Mouse (Mus musculus) Patski (cell line): ENCODE results near the gene Asb7. TPM values are rescaled to one million over a fixed set of nuclear protein-coding genes. Genes with fewer than 3 reads are reported as not detected.

Source experiments
- ATAC-seq: fragments of 100-300 bp; one replicate; pipeline ENCODE4 v1.8.0; 2021
- CTCF ChIA-PET: fragments of 350-600 bp; sonication (Branson Sonifier 250); formaldehyde crosslinking; loops from one replicate; lab custom pipeline; 2022; ENCODE audit warnings: inconsistent platforms; lab: Charles Lee
- POLR2A ChIA-PET: fragments of 350-600 bp; sonication (Branson Sonifier 250); formaldehyde crosslinking; loops from one replicate; lab custom pipeline; 2022; ENCODE audit warnings: antibody characterized with exemption, inconsistent platforms; lab: Charles Lee
- DNase-seq: peaks from one replicate; pipeline ENCODE4 v3.0.0-alpha.2; 2011; ENCODE audit warnings: low read depth, low spot score
- H3K27me3 ChIP-seq: fragments of 371-371 bp; one replicate; pipeline ENCODE4 v1.5.1; 2021
- CTCF ChIP-seq: fragments of 100-300 bp; IDR thresholded peaks from one replicate; pipeline ENCODE4 v1.5.1; 2021
- in situ Hi-C: fragments of 300-500 bp; cut with MboI; formaldehyde crosslinking; loops from 3 replicates; pipeline ENCODE4 v1.11.1; 2018; ENCODE audit warnings: low pct_unique_long_range_greater_than_20kb, mixed read lengths
- polyA plus RNA-seq: library from polyadenylated mRNA; unstranded; gene quantifications from one replicate; pipeline ENCODE4 v1.2.3, GENCODE M21; 2021

Gene Asb7
- polyA plus RNA-seq, 1 experiment from 2014 or later, result 10.9 TPM

DNA sequence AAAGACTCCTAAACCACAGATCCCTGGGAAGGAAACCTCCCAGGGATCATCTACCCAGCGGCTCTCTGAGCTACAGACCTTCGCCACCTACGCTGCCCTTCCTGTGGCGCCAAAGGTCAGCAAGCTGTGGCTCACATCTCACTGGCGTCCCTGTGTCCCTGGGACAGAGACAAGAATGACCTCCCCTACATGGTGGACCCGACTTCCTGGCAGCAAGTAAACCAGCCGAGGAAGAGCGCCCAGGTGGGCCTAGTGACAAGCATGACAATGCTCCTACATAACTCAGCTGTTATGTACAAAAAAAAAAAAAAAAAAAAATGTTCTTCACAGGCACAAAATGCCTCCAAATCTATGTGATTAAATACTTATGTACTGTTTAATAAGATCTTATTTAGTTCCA is 28.4 kb downstream of the Asb7 start:
- no peaks in the 10 kb centered on the region for H3K27me3 ChIP-seq
- POLR2A ChIA-PET, result no interaction called here
- in situ Hi-C loops, result loop anchor here (5.0 to 10.0 kb wide), 2 partner anchors 249 to 556 kb away; partner anchors contain the start of gene Chsy1
- no peak for DNase-seq
- no peak for ATAC-seq
- TF ChIP-seq CTCF, result no peak
- CTCF ChIA-PET, result interaction anchor here (0.8 to 6.5 kb wide), 23 partner anchors 11 to 366 kb away, joined by 3 to 121 read pairs (median 5); partner anchors contain the start of gene Lrrk1

DNA sequence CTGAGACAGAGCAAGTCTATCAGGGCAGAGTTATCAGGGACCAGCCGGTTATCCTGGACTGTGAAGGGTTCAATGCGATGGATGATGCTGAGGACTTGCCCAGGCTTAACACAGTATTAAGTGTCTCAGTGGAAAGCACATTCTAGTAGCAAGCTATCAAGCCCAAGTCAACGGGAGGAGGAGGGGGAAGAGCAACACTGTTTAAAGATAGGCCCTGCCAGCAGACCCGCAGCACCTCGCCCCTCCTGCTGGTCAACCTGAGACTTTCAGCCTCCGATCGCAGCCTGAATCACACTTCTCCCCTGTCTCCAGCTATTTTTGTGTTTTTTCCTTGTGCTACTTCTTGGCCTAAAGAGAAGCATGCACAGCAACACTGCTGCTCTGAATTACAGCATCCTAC is 29.1 kb downstream of the Asb7 start:
- ChIA-PET POLR2A (no interaction called here), CTCF (interaction anchor here (1.7 to 6.5 kb wide), 6 partner anchors 12 to 271 kb away, joined by 3 to 121 read pairs (median 15); partner anchors contain the start of gene Lrrk1)
- in situ Hi-C loops, result loop anchor here (5.0 to 10.0 kb wide), 2 partner anchors 248 to 555 kb away; partner anchors contain the start of gene Chsy1
- no peak for TF ChIP-seq CTCF
- H3K27me3 ChIP-seq, result no peaks in the 10 kb centered on the region
- ATAC-seq (no peak), DNase-seq (no peak)

DNA sequence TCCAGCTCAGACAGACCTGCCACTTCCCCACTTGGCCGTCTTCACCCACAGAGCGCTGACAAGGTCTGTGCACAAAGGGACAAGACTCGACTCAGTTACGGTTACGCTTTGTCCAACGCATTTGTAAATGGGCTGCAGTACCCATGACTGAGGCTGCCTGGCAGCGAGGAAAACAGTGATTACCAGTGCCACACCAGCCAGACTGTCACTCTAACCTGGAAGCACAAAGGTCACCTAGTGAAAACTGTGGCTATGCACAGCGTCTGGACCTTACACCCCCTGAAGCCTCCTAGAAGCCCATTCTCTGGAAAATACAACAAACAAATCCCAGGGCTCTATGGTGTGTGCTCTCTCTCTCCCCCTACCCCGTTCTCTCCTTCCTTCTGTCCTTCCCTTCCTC is 33.9 kb downstream of the Asb7 start:
- TF ChIP-seq CTCF, result no peak
- ChIA-PET CTCF (interaction anchor here (1.9 to 3.7 kb wide), 3 partner anchors 217 to 221 kb away, joined by 4 to 16 read pairs (median 13); no protein-coding TSS in a partner anchor), POLR2A (interaction anchor here (0.6 kb wide), 1 partner anchor 35 kb away, joined by 3 read pairs; no protein-coding TSS in a partner anchor)
- in situ Hi-C loops, result loop anchor here (10.0 kb wide), 1 partner anchor 221 kb away; no protein-coding TSS in a partner anchor
- no peak for ATAC-seq
- no peaks in the 10 kb centered on the region for H3K27me3 ChIP-seq
- no peak for DNase-seq

DNA sequence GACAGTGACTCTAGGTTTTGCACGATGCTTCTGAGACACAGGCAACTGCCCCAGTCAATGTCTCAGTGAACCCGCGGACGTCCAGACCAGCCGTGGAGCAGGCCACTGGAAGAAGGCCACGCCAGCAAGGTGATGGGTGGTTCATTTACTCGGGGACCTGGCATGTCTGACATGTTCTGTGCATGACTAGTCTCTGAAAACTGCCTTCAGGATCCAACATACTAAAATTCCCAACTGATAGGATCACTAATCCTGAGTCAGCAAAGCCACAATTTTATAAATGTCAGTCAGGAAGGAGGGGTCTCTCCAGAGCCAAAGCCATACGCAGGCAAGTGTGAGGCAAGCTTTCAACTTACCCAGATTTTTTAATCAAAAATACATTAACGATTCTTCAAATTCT is 35.8 kb downstream of the Asb7 start:
- H3K27me3 ChIP-seq, result no peaks in the 10 kb centered on the region
- ATAC-seq, result no peak
- no peak for TF ChIP-seq CTCF
- POLR2A ChIA-PET, result no interaction called here
- in situ Hi-C loops, result loop anchor here (10.0 kb wide), 1 partner anchor 219 kb away; no protein-coding TSS in a partner anchor
- CTCF ChIA-PET, result interaction anchor here (1.3 to 2.8 kb wide), 3 partner anchors 13 to 275 kb away, joined by 3 to 13 read pairs (median 3); no protein-coding TSS in a partner anchor
- no peak for DNase-seq

DNA sequence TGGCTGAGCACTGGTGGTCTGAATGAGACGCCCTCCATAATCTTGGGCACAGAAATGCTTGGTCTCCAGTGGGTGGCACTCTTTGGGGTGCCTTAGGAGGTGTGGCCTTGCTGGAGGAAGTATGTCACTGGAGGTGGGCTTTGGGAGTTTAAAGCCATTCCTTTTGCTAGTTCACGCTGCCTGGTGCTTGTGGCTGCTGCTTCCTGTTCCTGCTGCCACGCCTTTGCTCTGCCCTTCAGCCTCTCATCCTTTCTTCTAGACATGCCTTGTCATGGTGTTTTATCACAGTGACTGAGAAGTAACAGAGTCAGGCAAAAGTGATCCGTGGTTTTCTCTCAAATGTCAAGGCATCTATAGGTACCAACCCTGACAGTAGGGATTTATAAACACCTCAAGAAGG is 37.2 kb downstream of the Asb7 start:
- no peak for ATAC-seq
- no peak for DNase-seq
- POLR2A ChIA-PET, result no interaction called here
- in situ Hi-C loops, result loop anchor here (10.0 kb wide), 1 partner anchor 217 kb away; no protein-coding TSS in a partner anchor
- TF ChIP-seq CTCF, result no peak
- H3K27me3 ChIP-seq, result no peaks in the 10 kb centered on the region
- CTCF ChIA-PET, result no interaction called here

DNA sequence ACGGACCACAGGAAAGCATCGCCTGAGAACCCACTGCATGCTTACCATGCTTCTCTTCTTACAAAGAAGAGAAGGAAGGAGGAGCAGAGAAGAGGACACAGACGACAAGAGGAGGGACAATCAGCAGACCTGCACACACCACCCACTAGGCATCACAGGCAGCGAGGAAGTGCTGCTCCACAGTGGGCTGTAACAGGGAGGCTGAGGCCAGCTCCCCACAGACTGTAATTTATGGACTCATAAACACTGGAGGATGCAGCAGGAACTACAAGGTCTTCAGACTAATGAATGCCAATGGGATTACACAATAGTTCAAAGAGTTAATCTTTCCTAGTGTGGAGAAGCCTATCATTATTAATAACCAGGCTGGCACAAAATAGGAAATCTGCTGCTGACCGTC is 38.5 kb downstream of the Asb7 start:
- no peak for TF ChIP-seq CTCF
- DNase-seq (no peak), ATAC-seq (no peak)
- POLR2A ChIA-PET, result no interaction called here
- CTCF ChIA-PET, result no interaction called here
- H3K27me3 ChIP-seq, result no peaks in the 10 kb centered on the region
- in situ Hi-C loops, result loop anchor here (10.0 kb wide), 1 partner anchor 216 kb away; no protein-coding TSS in a partner anchor

DNA sequence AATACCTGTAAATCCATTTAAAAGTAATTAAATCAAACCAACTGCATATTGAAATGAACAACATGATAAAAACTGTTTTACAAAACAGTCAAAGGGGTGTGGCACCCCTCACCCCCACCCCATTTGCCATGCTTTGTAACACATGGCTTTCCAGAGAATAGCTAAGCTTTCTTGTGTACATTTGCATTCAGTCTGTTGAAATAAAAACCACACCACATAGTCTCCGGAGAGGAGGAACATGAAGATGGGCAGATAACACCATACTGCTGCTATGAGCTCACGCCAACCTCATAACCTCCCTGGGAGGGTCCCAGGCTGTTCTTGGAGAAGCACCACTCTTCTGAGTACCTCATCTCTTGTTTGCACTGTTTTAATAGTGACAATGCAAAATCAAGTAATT is 40.2 kb downstream of the Asb7 start:
- no peak for DNase-seq
- in situ Hi-C loops, result no loop called here
- no peak for ATAC-seq
- no peaks in the 10 kb centered on the region for H3K27me3 ChIP-seq
- TF ChIP-seq CTCF, result no peak
- ChIA-PET POLR2A (no interaction called here), CTCF (interaction anchor here (1.8 kb wide), 1 partner anchor 13 kb away, joined by 9 read pairs; no protein-coding TSS in a partner anchor)

DNA sequence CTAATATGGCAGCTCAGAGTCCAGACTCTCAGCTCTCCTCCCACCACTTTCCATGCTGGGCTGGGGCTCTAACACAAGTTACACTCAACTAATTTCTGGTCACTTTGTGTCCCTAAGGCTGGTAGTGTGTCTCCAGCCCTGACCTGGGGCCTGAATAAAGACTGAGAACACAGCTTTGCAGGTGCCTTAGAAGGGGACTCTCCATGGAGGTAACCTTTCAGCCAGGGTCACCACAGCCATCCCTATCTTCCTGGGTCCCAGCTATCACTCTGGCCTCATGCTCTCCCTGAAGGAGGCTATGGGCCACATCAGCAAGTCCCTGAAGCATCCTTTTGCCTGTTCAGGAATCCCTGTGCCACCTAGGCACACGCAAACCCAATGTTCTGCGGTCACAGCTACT is 43.7 kb downstream of the Asb7 start:
- no peak for ATAC-seq
- TF ChIP-seq CTCF, result no peak
- in situ Hi-C loops, result no loop called here
- DNase-seq, result no peak
- no peaks in the 10 kb centered on the region for H3K27me3 ChIP-seq
- CTCF ChIA-PET, result no interaction called here
- POLR2A ChIA-PET, result no interaction called here

DNA sequence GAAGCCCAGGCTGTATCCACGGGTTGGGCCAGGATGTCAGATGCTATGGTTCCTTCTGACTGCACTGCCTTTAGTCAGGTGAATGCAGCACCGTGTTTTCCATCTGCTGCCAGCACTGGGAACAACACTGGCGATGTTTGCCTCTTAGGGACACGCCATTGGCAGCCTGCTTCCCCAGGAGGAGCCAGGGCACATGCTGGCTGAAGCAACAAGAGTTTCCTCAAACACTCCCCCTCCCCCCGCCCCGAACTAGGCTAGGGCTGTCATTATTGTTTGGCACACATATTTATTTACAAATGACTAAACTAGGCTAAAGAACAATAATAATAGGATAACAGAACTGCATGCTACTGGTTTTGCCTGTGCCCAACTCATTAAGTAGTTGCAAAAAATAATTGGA is 56.0 kb downstream of the Asb7 start:
- no peaks in the 10 kb centered on the region for H3K27me3 ChIP-seq
- in situ Hi-C loops, result no loop called here
- ChIA-PET POLR2A (no interaction called here), CTCF (no interaction called here)
- no peak for TF ChIP-seq CTCF
- ATAC-seq, result no peak
- DNase-seq, result no peak

DNA sequence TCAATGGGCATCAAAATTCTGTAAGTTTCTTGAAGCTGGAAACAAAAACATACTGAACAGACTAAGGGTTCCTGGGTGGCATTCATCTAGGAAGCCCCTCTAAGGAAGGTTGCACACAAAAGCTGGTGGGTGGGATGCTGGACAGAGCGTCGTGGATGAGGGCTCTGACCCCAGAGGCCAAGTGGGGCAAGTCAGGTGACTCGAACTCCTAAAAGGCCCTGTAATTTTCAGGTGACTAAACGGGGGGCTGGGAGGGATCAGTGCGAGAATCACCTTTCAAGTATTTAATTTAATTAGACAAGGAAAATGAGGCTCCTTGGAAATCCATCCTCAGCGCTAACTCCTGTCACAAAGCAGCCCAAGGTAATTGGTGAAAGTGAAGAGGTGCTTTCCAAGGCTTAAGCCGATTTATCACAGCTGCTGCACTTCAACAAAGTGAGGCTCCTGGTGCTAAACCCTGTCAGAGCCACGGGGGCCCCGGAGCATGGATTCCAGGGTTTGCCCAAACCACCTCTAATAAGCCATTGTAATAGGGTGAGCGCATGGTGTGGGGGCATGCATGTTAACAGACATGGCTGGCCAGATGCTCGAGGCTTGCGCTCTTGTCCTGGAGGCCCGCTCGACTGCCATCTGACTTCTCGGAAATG is 59.1 kb downstream of the Asb7 start:
- POLR2A ChIA-PET, result no interaction called here

DNA sequence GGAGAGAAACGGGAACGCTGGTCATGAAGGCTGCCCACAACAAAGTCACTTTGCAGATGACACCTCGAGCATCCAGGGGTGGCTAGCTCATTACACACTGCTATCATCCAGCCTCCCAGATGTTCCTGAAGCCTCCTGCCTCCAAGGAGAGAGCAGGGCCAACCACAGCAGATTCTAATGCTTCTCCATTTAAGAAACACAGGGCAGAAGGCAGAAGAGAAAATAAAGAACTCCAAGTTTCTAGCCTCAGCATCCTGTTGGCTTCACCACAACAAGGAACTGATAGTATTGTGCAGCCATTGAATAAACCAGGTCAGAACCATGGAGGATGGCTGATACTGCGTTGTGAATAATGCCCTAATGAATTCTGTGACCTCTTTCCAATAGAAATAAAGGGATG is 60.0 kb downstream of the Asb7 start:
- ChIA-PET POLR2A (no interaction called here), CTCF (interaction anchor here (1.3 kb wide), 1 partner anchor 8 kb away, joined by 3 read pairs; no protein-coding TSS in a partner anchor)
- H3K27me3 ChIP-seq, result no peaks in the 10 kb centered on the region
- in situ Hi-C loops, result no loop called here
- TF ChIP-seq CTCF, result no peak
- DNase-seq (no peak), ATAC-seq (no peak)

More for the DNA sequence above, 59.1 kb downstream of the Asb7 start:
- in situ Hi-C loops, result no loop called here
- CTCF ChIA-PET, result interaction anchor here (1.3 kb wide), 1 partner anchor 8 kb away, joined by 3 read pairs; no protein-coding TSS in a partner anchor
- no peak for DNase-seq
- no peak for TF ChIP-seq CTCF
- H3K27me3 ChIP-seq, result no peaks in the 10 kb centered on the region
- ATAC-seq, result no peak
